ENCODE assay signal across 17 mouse cellular contexts in genomic region chr13:56955358-56955757, GRCm38 (mm10). TPM values are rescaled to one million over a fixed set of nuclear protein-coding genes. Genes with fewer than 3 reads are reported as not detected.
DNase-seq lines count a peak whose midpoint lies in the region; ATAC-seq and TF ChIP-seq lines count a peak whose summit lies in the region.
"Had no signal": no experiment of that assay in that cellular context is flagged by ENCODE, and none has a peak within 500 bp of the region (broad histone marks: within the 10 kb centered on the region; RNA-seq: fewer than 3 reads in every experiment).

No protein-coding gene starts in this region.

- H3K4me3 ChIP-seq in intestine, postnatal 0 days (ENCODE audit: low read depth, low read length) = no peak overlapping the region
- H3K4me3 ChIP-seq in intestine, embryonic 16.5 days (ENCODE audit: low read length) = no peak overlapping the region
- H3K4me3 ChIP-seq in midbrain, postnatal 0 days (ENCODE audit: low read depth, low read length) = no peak overlapping the region
- H3K4me3 ChIP-seq in midbrain, embryonic 13.5 days (replicated peaks) = no peak overlapping the region
- H3K4me3 ChIP-seq in embryonic facial prominence, embryonic 11.5 days (ENCODE audit: low read depth, low read length) = no peak overlapping the region
- H3K4me3 ChIP-seq: forebrain, embryonic 10.5 days; heart, embryonic 15.5 days; limb, embryonic 12.5 days had no signal

- no peaks in the 10 kb centered on the region for H3K36me3 ChIP-seq in intestine, postnatal 0 days (ENCODE audit: control insufficient read depth, insufficient read depth)
- H3K36me3 ChIP-seq in intestine, embryonic 16.5 days (ENCODE audit: control insufficient read depth, insufficient read depth, low read length) = no peaks in the 10 kb centered on the region
- H3K36me3 ChIP-seq in midbrain, postnatal 0 days (ENCODE audit: insufficient read depth, low read length) = no peaks in the 10 kb centered on the region
- no peaks in the 10 kb centered on the region for H3K36me3 ChIP-seq in midbrain, embryonic 13.5 days
- no peaks in the 10 kb centered on the region for H3K36me3 ChIP-seq in embryonic facial prominence, embryonic 11.5 days (replicated peaks; ENCODE audit: control insufficient read depth, insufficient read depth, low read depth, low read length)
- H3K36me3 ChIP-seq: forebrain, embryonic 10.5 days; heart, embryonic 15.5 days; limb, embryonic 12.5 days had no signal

- no peak overlapping the region for H3K27ac ChIP-seq in intestine, postnatal 0 days (ENCODE audit: low read depth, low read length)
- no peak overlapping the region for H3K27ac ChIP-seq in intestine, embryonic 16.5 days (ENCODE audit: low read length)
- no peak overlapping the region for H3K27ac ChIP-seq in midbrain, postnatal 0 days (ENCODE audit: low read depth, low read length)
- no peak overlapping the region for H3K27ac ChIP-seq in midbrain, embryonic 13.5 days
- H3K27ac ChIP-seq in embryonic facial prominence, embryonic 11.5 days (replicated peaks; ENCODE audit: low read depth, low read length) = no peak overlapping the region
- H3K27ac ChIP-seq: forebrain, embryonic 10.5 days; heart, embryonic 15.5 days; limb, embryonic 12.5 days had no signal

- H3K4me2 ChIP-seq in intestine, postnatal 0 days (replicated peaks; ENCODE audit: low read depth) = no peak overlapping the region
- no peak overlapping the region for H3K4me2 ChIP-seq in intestine, embryonic 16.5 days (ENCODE audit: low read depth, low read length)
- H3K4me2 ChIP-seq in midbrain, postnatal 0 days (ENCODE audit: low read depth, low read length, poor library complexity, severe bottlenecking) = no peak overlapping the region
- H3K4me2 ChIP-seq in midbrain, embryonic 13.5 days (replicated peaks) = no peak overlapping the region
- no peak overlapping the region for H3K4me2 ChIP-seq in embryonic facial prominence, embryonic 11.5 days (ENCODE audit: low read depth, low read length)
- H3K4me2 ChIP-seq: heart, embryonic 15.5 days; limb, embryonic 12.5 days had no signal

- no peak overlapping the region for H3K9ac ChIP-seq in intestine, postnatal 0 days (ENCODE audit: low read depth, low read length)
- no peak overlapping the region for H3K9ac ChIP-seq in intestine, embryonic 16.5 days (ENCODE audit: low read depth, low read length)
- H3K9ac ChIP-seq in midbrain, postnatal 0 days (replicated peaks; ENCODE audit: low read length, poor library complexity, severe bottlenecking) = no peak overlapping the region
- no peak overlapping the region for H3K9ac ChIP-seq in midbrain, embryonic 13.5 days (replicated peaks)
- H3K9ac ChIP-seq in embryonic facial prominence, embryonic 11.5 days (replicated peaks; ENCODE audit: low read length) = no peak overlapping the region
- H3K9ac ChIP-seq: heart, embryonic 15.5 days; limb, embryonic 12.5 days had no signal

- 38% methylated on average over 5 of the region's 5 CpGs for WGBS in intestine, postnatal 0 days
- WGBS in intestine, embryonic 16.5 days = 39% methylated on average over 5 of the region's 5 CpGs
- 57% methylated on average over 5 of the region's 5 CpGs for WGBS in midbrain, postnatal 0 days
- 50% methylated on average over 5 of the region's 5 CpGs for WGBS in midbrain, embryonic 13.5 days
- WGBS in embryonic facial prominence, embryonic 11.5 days = 44% methylated on average over 5 of the region's 5 CpGs

- H3K27me3 ChIP-seq in intestine, postnatal 0 days (replicated peaks; ENCODE audit: control insufficient read depth, insufficient read depth, low read length) = no peaks in the 10 kb centered on the region
- no peaks in the 10 kb centered on the region for H3K27me3 ChIP-seq in intestine, embryonic 16.5 days (replicated peaks; ENCODE audit: control insufficient read depth, insufficient read depth, low read length)
- no peaks in the 10 kb centered on the region for H3K27me3 ChIP-seq in midbrain, postnatal 0 days (ENCODE audit: insufficient read depth, low read length)
- no peaks in the 10 kb centered on the region for H3K27me3 ChIP-seq in midbrain, embryonic 13.5 days
- H3K27me3 ChIP-seq in embryonic facial prominence, embryonic 11.5 days (ENCODE audit: control insufficient read depth, insufficient read depth, low read length) = no peaks in the 10 kb centered on the region
- H3K27me3 ChIP-seq: CH12.LX; heart, embryonic 15.5 days; limb, embryonic 12.5 days had no signal

- ATAC-seq in intestine, postnatal 0 days = no peak
- no peak for ATAC-seq in intestine, embryonic 16.5 days
- no peak for ATAC-seq in midbrain, postnatal 0 days (ENCODE audit: low FRiP score)
- no peak for ATAC-seq in midbrain, embryonic 13.5 days
- no peak for ATAC-seq in embryonic facial prominence, embryonic 11.5 days (replicated peaks; ENCODE audit: insufficient number of reproducible peaks, low FRiP score, low TSS enrichment, low read depth)
- ATAC-seq: inflammation-experienced regulatory T-cells, adult 6 months had no signal

- 0 out of 2 replicates have a peak, but pooled peaks cover under 1% of the 10 kb centered on the region for H3K9me3 ChIP-seq in intestine, postnatal 0 days (ENCODE audit: control insufficient read depth)
- no peaks in the 10 kb centered on the region for H3K9me3 ChIP-seq in intestine, embryonic 16.5 days (ENCODE audit: control insufficient read depth, low read length)
- H3K9me3 ChIP-seq in midbrain, postnatal 0 days (ENCODE audit: low read length) = no peaks in the 10 kb centered on the region
- no peaks in the 10 kb centered on the region for H3K9me3 ChIP-seq in midbrain, embryonic 13.5 days
- no peaks in the 10 kb centered on the region for H3K9me3 ChIP-seq in embryonic facial prominence, embryonic 11.5 days (replicated peaks; ENCODE audit: control insufficient read depth, low read length)
- H3K9me3 ChIP-seq: forebrain, embryonic 10.5 days; heart, embryonic 15.5 days; limb, embryonic 12.5 days had no signal

- H3K4me1 ChIP-seq in intestine, postnatal 0 days (replicated peaks; ENCODE audit: control insufficient read depth, insufficient read depth, low read length) = no peaks in the 10 kb centered on the region
- no peaks in the 10 kb centered on the region for H3K4me1 ChIP-seq in intestine, embryonic 16.5 days (ENCODE audit: control insufficient read depth, insufficient read depth, low read length)
- H3K4me1 ChIP-seq in midbrain, postnatal 0 days (ENCODE audit: insufficient read depth, low read length) = no peaks in the 10 kb centered on the region
- H3K4me1 ChIP-seq in midbrain, embryonic 13.5 days (replicated peaks) = no peaks in the 10 kb centered on the region
- no peaks in the 10 kb centered on the region for H3K4me1 ChIP-seq in embryonic facial prominence, embryonic 11.5 days (ENCODE audit: control insufficient read depth, insufficient read depth, low read length)
- H3K4me1 ChIP-seq: forebrain, embryonic 10.5 days; heart, embryonic 15.5 days; limb, embryonic 12.5 days had no signal

- no peak for DNase-seq in midbrain, postnatal 0 days (ENCODE audit: low spot score)
- DNase-seq in WW6 (ENCODE audit: low read depth, low spot score) = peak; percentile 9
- DNase-seq in embryonic facial prominence, embryonic 11.5 days (ENCODE audit: low spot score) = peak; percentile 16
- no peak for DNase-seq in gastrocnemius, postnatal 4 days (ENCODE audit: low spot score in 2 of 2)
- DNase-seq: gastrocnemius, postnatal 14 days; lung, adult 2 months; midbrain, embryonic 14.5 days had no signal

- TF ChIP-seq CTCF in intestine, postnatal 0 days (IDR thresholded peaks at IDR 0.05; ENCODE audit: low read depth) = 0 out of 2 replicates have a peak, but pooled peaks have one; percentile 18
- TF ChIP-seq CTCF in midbrain, postnatal 0 days (IDR thresholded peaks at IDR 0.05) = peak; percentile 38; the same call in 1 of the 2 replicates

RNA-seq across cellular contexts. Expression of gene Trpc7, which starts 59.6 kb away (rescaled TPM):
- 0.20 and 0.24 TPM in 2 replicates for polyA plus RNA-seq in intestine, postnatal 0 days (2015; fragmentation: Nextera tagmentation; extraction: Ambion mirVana)
- polyA plus RNA-seq in intestine, embryonic 16.5 days (2015; fragmentation: Nextera tagmentation; extraction: Ambion mirVana) = 0.21 and 0.24 TPM in 2 replicates
- total RNA-seq in midbrain, postnatal 0 days (2014; rRNA removed) = 7.9 and 8.3 TPM in 2 replicates
- 4.0 and 4.7 TPM in 2 replicates for polyA plus RNA-seq in midbrain, postnatal 0 days (2015; fragmentation: Nextera tagmentation; extraction: Ambion mirVana)
- 2.2 and 2.7 TPM in 2 replicates for polyA plus RNA-seq in midbrain, embryonic 13.5 days (2015; fragmentation: Nextera tagmentation; extraction: Ambion mirVana)
- 0.06 and 0.07 TPM in 2 replicates for polyA plus RNA-seq in embryonic facial prominence, embryonic 11.5 days (2014; fragmentation: Nextera tagmentation; extraction: Ambion mirVana)
- total RNA-seq in gastrocnemius, postnatal 4 days (2021) = not detected
- total RNA-seq: CH12.LX; gastrocnemius, postnatal 14 days had no signal
- polyA plus RNA-seq: forebrain, embryonic 10.5 days; inflammation-experienced regulatory T-cells, adult 6 months; limb, embryonic 12.5 days; lung, adult 2 months; stomach, embryonic 14.5 days; urinary bladder, adult 2 months had no signal

Comparison
In these comparisons a context has a peak if more than half of its experiments do, and no peak if none do; other contexts are left out.
1. DNase-seq: peak in WW6 (single experiment) and embryonic facial prominence, embryonic 11.5 days (single experiment); none in midbrain, postnatal 0 days (single experiment) and gastrocnemius, postnatal 4 days (0 of 2).